Mouse (Mus musculus): ENCODE measurements at regions not wholly inside any gene's neighbourhood (a gene's known extent, or its start where the extent isn't known, plus 50 kb on each side); places are given as distances from the start of the nearest gene placed in this dataset.

DNA sequence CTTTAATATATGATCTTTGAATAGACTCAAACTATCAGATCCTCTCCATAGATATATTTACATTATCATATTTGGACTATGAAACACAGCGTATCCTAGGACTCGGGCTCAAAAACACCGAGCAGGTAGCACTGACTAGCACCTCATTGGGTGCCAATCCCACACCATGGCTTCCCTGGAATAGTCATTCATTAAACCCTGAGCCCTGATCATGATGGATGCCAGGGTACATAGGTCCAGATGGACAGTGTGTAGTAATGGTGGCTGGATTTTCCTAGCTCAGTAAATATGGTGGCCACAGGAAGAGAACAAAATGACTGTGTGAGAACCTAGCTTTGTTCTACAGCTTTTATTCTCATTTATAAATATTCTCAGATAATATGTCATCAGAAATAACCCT lies 390.1 kb upstream of the Nr2f2 start:
- DNase-seq, result no peak

DNA sequence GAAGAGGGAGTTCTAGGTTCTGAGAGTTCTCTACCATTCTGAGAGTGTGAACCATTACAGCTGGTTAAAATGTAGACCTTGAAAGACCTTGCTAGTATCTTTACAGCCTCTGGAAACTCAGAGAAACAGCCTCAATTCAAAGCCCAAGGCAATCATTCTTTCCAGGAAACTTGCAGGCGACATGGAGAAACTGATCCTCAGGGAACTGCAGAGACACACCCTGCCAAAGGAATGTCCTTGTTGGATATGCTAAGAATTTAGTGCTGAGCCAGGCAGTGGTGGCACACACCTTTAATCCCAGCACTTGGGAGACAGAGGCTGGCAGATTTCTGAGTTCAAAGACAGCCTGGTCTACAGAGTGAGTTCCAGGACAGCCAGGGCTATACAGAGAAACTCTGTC lies 388.3 kb upstream of the Nr2f2 start:
- no peak for DNase-seq

DNA sequence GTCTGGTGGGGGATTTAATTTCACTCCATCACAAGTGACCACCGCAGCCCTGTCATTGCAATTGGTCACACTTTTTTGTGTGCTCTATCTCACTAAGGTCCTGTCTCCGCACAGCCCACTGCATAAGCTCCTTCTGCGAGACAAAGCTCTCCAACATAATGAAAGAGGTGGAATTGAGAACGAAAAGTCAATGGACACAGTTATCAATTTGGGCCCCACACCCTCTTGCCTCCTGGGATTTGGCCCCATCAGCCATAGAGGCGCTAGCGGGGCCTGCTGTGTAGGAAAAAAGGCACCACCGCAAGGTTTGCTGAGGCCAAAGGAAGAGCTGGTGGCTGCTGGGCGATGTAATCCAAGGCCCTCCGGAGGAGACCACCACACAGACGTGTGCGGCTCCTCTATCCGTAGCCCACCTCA lies 386.3 kb upstream of the Nr2f2 start:
- no peak for DNase-seq

DNA sequence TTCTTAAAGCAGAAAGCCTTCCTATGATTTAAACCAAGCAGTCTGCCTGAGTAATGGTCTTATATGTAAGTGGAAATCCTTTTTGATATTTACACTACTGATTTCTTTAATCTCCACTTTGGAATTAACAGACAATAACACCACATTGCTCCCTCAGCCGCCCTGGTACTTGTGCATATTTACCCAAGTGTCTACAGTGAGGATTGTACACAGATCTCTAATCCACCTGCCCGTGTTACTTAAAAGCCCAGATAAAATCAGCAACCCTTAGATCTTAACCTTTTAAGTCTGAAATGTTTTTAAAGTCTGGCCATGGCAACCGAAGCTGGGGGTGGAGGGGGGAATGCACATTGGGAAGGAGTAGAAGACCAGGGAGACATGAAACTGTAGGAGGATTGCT lies 382.3 kb upstream of the Nr2f2 start:
- no peak for DNase-seq

DNA sequence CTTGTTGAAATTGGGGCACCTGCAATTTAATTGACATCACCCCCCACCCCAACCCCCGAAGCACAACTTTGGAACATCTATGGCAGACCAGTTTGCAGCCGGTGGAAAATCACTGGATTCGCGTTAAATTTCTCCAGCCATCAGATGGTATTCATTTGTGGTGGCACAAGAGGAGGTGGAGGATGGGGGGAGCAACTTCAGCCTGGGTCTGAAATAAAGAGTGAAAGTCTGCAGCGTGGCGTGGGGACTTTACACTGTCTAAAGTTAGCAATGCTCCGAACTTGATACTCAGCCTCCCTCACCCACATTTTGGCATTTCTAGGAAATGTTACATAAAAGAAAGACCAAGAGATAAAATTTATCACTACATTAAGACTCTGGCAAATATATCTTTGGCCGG lies 381.8 kb upstream of the Nr2f2 start:
- DNase-seq, result no peak

DNA sequence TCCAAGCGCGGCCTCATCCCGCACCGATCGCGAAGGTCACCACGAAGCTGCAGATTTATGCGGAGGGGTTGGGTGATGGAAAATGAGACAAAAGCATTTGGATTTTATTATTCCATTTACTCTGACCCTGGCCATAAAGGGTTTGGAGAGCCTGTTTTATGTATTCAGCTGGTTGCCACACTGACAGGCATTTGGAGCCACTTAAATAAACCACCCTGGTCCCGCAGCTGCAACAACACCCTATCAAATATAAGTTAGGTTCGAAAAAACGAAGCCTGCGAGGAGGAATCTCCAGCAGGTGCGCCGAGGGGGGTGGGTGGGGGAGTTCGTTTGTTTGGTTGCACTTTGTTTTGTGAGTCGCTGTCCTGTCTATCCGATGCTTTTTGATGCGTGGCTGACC lies 377.8 kb upstream of the Nr2f2 start:
- no peak for DNase-seq

DNA sequence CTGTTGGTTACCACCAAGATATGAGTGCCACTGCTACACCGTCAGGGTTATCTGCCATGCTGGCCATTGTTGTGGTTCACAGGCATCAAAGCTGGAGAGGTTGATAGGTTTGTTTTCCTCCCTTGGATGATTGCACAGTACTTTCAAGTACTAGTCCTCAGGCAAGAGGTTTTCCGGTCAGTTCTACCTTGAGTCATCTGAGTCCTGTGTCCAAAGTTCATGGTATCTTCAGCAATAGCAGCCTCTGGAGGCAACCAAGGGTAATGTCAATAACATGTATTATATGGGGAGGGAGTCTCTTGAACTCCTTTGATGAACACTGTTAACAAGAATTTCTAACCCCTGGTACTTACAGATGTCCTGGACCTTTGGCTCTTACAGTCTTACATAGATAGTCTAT lies 369.1 kb upstream of the Nr2f2 start:
- DNase-seq, result no peak

DNA sequence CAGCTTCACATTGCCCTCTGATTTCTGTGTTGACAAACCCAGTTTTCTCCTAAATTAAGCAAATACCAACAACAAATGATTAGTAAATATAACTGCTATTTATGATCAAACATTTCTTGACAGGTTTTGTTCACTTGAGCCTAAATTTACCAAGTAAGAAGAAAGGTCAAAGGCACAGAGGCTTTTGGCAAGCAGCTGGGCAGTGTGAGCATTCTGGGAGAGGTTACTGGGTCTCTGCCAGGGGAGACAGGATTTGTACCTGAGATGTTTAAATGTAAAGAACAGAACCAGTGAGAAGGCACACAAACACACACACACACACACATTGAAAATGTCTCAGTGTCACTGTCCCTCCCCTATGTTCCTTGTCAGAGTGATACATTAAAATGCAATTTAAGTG lies 367.0 kb upstream of the Nr2f2 start:
- DNase-seq, result no peak

DNA sequence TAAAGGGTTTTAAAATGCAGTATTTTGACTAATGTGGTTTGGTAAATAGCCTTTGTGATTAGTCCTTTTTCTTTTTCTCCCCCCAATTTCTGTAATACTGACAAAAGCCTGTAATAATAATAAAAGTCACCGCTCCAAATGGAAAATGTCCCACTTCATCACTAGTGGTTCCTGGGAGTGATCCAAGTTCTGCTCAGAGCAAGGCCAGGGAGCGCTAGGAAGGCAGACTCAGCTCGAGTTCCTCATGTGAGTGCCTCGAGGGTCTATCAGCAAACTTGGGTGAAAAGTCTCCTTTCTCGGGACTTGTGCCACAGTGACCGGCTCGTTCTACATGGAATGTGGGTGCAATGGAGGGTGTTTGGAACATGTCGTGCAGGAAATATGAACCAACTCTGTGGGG lies 363.4 kb upstream of the Nr2f2 start:
- DNase-seq, result no peak

DNA sequence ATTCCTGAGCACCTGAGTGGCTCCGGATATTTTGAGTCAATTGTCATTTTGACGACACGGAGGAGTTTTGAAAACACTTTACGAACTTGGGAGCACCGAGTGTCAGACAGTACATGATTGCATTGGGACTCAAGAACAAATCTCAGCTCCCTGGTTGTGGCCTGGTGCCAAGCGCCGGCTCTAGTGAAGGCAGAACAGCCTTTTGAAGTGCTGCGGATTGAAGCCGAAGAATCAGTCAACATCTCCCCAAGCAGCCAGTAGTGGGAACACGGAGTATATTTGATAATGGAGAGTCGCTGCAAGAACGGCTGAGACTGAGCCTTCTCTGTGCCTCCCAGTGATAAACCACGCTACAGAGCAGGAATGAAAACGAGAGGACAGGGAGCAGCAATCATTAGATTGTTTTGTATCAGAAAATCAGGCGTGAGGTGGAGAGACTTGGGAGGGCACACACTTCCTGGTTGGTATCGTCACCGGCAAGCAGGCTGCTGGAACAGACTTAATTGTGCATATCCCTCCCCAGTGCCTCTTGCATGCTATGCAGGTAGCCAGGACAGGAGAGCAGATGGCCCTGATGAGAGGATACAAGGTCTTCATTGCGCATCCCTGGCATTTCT lies 351.7 kb upstream of the Nr2f2 start:
- DNase-seq, result peak; percentile 37

DNA sequence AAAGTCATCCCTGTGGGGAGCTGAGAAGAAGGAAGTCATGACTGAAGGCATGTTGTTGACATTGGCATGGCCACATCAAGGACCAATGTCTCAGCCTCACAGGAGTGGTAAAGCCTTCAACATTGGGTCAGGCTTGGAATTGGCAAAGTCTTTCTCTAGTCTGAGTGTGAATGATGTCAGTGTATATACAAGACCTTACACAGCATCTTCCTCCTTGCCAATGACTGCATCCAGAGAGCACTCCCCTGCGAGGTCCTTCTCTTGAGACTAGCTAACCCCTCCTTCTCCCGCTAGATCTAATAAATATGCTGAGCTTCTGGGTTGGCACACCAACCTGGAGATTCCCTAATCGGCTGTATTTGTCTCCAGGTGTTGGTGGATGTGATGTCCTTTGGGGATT lies 351.1 kb upstream of the Nr2f2 start:
- no peak for DNase-seq

DNA sequence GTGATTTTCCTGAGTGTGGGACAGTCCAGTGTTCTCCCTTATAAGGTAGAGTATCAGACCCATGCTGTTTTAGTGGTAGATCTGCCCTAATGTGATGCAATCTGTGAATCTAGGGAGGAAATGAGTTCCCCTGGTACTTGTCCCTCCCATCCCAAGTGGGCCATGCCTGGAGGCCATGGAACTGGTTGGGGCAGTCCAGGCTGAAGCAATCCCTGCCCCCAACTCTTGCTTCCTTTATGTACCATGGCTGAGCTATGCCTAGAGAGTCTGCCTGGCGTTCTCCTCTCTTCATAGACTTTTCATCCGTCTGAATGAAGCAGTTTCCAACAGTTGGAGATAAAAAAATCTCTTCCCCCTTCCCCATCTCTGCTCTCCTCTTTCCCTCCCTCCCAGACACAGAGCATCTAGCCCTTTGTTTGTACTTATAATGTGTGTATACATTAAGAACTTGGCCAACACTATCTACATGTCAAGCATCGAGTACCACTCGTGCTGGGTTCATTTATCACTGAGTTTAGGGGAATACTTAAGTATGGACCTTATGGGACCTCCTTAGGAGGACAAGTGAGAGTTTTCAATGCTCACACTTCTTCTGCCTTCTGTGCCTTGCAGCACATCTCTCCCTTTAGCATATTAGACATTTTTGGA lies 350.4 kb upstream of the Nr2f2 start:
- no peak for DNase-seq

DNA sequence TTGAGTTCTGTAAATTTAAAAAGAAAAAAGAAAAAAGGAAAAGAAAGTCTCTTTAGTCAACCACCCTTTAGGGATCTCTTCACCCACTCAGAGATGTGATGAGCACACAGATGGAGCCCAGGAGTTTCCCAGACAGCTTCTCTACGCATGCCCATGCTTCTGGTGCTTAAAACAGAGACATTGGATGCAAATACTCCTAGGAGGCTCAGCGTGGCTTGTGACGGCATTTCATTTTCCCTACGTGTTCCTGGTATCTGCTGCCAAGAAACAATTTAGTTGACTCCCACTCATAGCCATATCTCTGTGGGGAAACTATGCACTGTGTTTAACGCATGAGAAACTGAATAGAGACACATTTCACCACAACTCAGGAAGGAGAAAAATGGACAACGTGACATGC lies 345.6 kb upstream of the Nr2f2 start:
- no peak for DNase-seq

DNA sequence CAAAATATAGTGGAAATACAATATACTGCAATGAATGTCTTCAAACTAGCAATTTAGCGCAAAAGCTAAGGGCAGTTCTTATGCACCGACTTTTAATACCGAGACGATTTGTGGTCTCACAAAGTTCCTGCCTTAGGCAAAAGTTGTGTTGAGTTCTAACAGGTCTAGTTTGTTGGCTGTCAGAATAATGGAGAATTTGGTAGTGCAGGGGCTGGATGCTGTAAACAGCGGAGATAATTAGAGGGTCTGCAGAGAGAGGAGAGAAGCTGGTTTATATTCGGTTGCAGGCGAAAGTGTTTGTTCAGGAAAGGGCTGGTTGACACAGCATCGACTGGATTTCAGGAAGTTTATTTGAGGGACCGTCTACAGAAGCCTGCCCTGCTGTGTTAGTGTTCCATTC lies 339.7 kb upstream of the Nr2f2 start:
- DNase-seq, result no peak

DNA sequence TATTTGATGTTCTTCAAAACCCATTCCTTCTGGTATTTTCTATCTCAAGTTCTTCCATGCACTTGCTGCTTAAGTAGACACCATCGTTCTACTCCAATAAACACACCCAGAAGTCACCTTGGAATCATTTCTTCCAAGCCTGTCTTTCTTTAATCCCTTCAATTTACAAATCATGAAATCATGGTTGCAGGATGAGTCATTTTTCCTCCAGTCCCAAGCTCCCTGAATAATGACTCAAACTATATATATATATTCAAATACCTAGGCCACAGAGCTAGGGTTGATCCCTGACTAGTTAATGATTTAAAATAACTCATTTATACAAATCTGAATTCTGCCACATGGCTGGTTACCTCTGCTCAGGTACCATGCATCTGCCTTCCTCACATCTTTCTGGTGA lies 337.2 kb upstream of the Nr2f2 start:
- DNase-seq, result no peak

DNA sequence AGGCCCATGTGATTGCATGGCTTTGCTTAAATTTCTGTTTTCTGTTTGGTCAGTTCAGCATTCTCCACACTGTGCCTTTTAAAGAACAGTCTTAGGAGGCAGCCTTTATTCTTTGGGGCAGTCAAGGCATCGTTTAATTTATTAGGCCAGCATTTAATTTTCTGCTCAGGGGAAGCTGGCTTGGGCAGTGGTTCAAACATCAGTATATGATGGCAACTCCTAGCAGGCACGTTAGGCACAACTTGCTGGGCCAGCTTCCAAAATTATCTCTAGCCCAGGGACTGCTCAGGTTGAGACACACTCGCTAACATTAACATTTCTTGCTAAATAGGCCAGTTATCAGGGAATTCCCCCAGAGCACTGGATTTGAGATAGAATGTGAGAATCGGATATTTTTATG lies 333.9 kb upstream of the Nr2f2 start:
- no peak for DNase-seq

DNA sequence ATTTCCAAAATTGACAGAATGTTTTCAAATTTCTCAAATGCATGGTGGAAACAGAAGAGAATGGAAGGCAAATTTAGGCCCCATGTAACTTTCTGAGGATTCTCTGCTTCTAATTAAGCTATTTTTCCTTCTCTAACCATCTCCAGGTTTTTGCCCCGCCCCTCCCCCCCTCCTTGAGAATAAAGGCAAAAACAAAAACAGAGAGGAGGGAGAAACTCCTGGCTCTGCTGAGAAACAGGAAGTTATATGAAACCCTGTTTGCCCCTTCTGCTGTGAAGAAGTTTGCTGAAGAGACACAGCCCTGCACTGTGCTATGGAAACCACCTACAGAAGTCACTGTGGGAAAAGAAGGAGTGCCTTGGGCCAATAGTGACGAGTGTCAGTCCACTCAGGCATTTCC lies 332.9 kb upstream of the Nr2f2 start:
- DNase-seq, result no peak

DNA sequence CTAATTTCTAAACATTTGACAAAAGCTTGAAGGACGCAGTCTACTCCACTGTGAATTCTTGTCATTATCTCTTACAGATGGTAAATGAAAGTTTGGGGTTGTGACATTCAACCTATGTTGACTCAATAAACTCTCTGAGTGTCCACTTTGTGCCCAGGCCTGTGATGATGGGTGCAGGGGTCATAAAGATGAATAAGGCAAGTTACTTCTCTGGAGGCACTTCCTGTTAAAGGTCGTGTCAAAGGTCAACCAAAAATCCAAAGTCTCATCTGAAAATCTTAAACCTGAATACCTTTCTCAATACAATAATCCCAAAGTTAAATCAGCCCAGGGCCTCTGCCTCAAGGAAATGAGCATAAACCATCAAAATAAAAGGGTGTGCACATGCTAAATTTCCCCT lies 332.5 kb upstream of the Nr2f2 start:
- DNase-seq, result no peak

DNA sequence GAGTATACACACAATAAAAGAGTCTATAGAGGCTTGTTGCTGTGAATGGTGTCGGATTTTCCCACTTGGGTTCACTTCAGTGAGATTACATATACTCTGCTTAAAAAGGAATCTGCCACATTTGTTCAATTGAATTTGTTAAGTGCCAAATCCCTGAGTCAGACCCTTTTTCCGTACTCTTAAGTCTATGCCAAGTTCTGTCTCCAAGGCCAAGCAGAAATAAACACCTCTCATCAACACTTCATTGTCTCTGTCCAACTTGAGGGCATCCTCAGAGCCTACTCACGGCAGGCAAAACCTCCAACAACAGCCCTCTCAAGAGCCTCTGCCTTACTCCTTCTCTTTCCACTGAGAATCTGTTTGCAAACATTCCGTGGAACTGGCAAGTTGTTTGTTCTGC lies 325.6 kb upstream of the Nr2f2 start:
- DNase-seq, result no peak

DNA sequence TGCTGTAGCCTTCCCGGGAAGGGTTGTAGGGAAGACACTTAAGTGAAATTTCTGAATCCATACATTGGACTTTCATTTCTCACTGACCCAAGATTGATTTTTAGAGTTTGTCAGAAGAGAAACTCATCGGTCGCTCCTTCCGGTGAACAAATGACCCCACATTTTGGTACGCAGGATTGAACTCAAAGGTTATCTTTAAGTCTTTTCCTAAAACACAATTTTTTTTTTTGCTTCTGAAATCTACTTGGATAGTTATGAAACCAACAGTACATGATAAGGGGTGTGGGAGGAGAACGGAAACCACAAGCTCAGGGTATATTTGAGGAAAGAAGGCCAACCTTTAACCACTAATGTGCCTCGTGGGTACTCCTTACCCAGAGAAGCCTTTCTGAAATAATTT lies 324.3 kb upstream of the Nr2f2 start:
- no peak for DNase-seq

DNA sequence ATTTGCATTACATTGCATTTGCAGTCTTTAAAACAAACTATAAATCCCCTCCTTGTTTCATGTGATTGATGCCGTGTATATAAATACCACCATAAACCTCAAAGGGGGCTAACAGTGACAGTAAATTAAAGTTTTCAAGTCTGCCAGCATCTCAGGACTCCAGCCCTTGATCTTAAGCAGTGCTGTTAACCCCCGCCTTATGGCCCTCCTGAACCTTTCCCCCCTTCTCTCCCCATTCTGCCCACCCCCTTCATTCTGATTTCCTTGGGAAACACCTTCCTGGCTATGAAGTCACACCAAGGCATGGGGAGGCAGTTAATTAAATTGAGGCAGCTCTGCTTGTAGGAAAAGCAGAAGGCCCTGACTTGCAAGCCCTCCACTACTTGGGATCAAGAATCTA lies 302.5 kb upstream of the Nr2f2 start:
- no peak for DNase-seq

DNA sequence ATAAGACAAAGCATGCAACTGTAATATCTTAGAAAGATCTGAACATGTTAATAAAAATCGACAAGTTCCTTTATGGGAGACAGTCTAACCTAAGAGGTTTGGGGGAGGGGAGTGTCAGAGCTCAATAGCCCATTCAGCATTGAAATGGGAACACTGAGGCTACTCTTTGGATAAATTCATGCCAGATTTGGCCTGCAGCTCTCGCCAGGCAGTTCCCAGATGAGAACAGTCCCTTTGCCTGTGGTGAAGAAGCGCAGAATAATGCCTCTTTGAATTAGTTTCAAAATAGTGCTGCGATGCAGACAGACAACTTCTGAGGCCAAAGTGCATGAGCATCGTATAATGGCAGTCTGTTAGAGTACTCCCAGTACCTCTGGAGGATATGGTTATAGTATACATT lies 293.6 kb upstream of the Nr2f2 start:
- no peak for DNase-seq

DNA sequence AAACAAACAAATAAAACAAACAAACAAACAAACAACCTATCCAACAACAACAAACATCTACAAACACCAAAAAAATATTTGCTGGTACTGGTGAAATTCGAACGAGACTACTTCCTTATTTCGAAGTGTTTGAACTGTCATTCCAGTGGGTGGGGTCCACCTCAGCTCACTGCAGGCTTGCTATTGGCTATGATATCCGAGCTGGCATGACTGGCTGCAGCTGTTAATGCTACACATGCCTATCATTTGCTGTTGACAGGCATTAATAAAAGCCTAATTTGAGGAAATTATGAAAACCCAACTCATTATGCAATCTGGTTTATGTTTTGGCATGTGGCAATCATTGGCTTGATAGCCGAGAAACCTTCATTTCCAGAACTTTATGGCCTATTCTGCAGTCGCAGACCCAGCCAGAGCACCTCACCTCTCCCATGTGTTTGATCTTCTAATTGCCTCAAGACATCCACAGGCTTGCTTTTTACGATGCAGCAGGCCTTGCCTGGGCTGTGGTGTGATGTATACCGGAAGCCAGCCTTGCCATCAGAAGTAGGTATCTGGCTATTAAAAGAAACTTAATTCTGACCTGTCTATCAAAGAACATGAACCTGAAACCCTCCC lies 283.3 kb upstream of the Nr2f2 start:
- no peak for DNase-seq

DNA sequence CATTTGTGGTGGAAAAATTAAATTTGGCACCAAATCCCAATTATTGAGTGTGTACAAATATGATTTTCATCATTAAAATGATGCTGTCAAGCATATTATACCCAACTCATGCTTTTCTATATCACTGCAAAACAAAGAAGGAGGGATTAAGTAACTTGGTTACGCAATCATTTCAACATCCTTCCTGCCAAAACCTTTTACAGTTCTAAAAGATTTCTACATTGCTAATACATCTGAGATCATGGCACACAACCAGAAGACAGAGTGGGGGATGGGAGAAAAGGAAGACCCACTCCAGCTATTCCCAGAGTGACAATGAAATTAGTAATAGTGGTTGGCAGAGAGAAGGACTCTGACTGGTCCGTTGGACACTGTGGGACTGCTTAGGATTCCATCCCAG lies 280.3 kb upstream of the Nr2f2 start:
- DNase-seq, result no peak

Data from adrenal gland, postnatal 25 days (tissue).